Mouse (Mus musculus) forebrain, embryonic 13.5 days (tissue): Measurements from ENCODE around the gene Grin3b. TPM values are rescaled to one million over a fixed set of nuclear protein-coding genes. Genes with fewer than 3 reads are reported as not detected.

ENCODE experiments used
- ATAC-seq: fragments of 200-750 bp; cut with Nextera tagmentation; 2 replicates; pipeline ENCODE4 v1.8.0; 2017
- H3K27ac ChIP-seq: fragments of 300-500 bp; sonication (generic); 2 replicates; pipeline ENCODE4 v1.5.1; 2015; ENCODE audit warnings: inconsistent platforms, mild to moderate bottlenecking, moderate library complexity
- H3K27me3 ChIP-seq: fragments of 300-500 bp; sonication (generic); 2 replicates; pipeline ENCODE4 v1.6.1; 2015; ENCODE audit warnings: mild to moderate bottlenecking, inconsistent platforms
- H3K36me3 ChIP-seq: fragments of 300-500 bp; sonication (generic); 2 replicates; pipeline ENCODE4 v1.6.1; 2015; ENCODE audit warnings: mild to moderate bottlenecking, inconsistent platforms; ENCODE audit not compliant: poor library complexity, severe bottlenecking
- H3K4me1 ChIP-seq: fragments of 300-500 bp; sonication (generic); 2 replicates; pipeline ENCODE4 v1.6.1; 2015; ENCODE audit warnings: inconsistent platforms
- H3K4me2 ChIP-seq: fragments of 300-500 bp; sonication (generic); 2 replicates; pipeline ENCODE4 v1.6.1; 2015; ENCODE audit warnings: inconsistent platforms, mild to moderate bottlenecking, moderate library complexity
- H3K4me3 ChIP-seq: fragments of 300-500 bp; sonication (generic); 2 replicates; pipeline ENCODE4 v1.5.1; 2015; ENCODE audit warnings: mild to moderate bottlenecking, inconsistent platforms
- H3K9ac ChIP-seq: fragments of 300-500 bp; sonication (generic); 2 replicates; pipeline ENCODE4 v1.6.1; 2015; ENCODE audit warnings: mild to moderate bottlenecking, inconsistent platforms
- H3K9me3 ChIP-seq: fragments of 300-500 bp; sonication (generic); replicated peaks from 2 replicates; pipeline ENCODE4 v1.6.1; 2016; ENCODE audit warnings: inconsistent platforms
- WGBS: fragments of 180-500 bp; shearing (Covaris S2); methylation state at CpG from one replicate; pipeline ENCODE4 v1.1.7; 2015; 5-methylcytosine and 5-hydroxymethylcytosine counted together
- polyA plus RNA-seq: library from polyadenylated mRNA; unstranded; fragments of >200 nt; fragmentation: Nextera tagmentation; extraction: Ambion mirVana; gene quantifications from 2 replicates; pipeline ENCODE4 v1.2.1, GENCODE M21; 2015

Grin3b gene
- polyA plus RNA-seq = 0.38 and 0.57 TPM in 2 replicates

- 8% methylated on average over 47 of the region's 47 CpGs for WGBS
- Histone ChIP-seq H3K27me3 (peaks cover 47% of the 10 kb centered on the region), H3K9me3 (no peaks in the 10 kb centered on the region), H3K36me3 (peaks cover 55% of the 10 kb centered on the region), H3K4me3 (peak within 1 kb of the TSS; percentile 30), H3K4me2 (peak within 1 kb of the TSS; percentile 58), H3K4me1 (peaks cover 7% of the 10 kb centered on the region), H3K9ac (peak within 1 kb of the TSS; percentile 58), H3K27ac (no peak within 1 kb of the TSS)
- ATAC-seq = no peak
Measured at GRCm38 (mm10) chr10:79970415-79971182, at the start of gene Grin3b. Gene Grin3b (plus strand): TSS chr10:79970715.

GRCm38 (mm10) chr10:79920958-79921535 lies 49.5 kb upstream of the Grin3b start, which contains the start of gene R3hdm4:
Gene R3hdm4 (minus strand): TSS chr10:79921208.
- peak within 1 kb of the TSS; percentile 26 for H3K4me3 ChIP-seq
- H3K9me3 ChIP-seq = no peaks in the 10 kb centered on the region
- peaks cover 72% of the 10 kb centered on the region for H3K27me3 ChIP-seq
- 3% methylated on average over 29 of the region's 41 CpGs for WGBS
- H3K36me3 ChIP-seq = no peaks in the 10 kb centered on the region
- no peak for ATAC-seq
- H3K27ac ChIP-seq = no peak within 1 kb of the TSS
- peak within 1 kb of the TSS; percentile 38; the same call in 1 of the 2 replicates for H3K9ac ChIP-seq
- H3K4me2 ChIP-seq = peak within 1 kb of the TSS; percentile 44
- H3K4me1 ChIP-seq = peaks cover 36% of the 10 kb centered on the region

GRCm38 (mm10) chr10:79921572-79921971 lies 48.9 kb upstream of the Grin3b start:
- Histone ChIP-seq H3K27me3 (peaks cover 72% of the 10 kb centered on the region), H3K4me2 (peak overlapping the region; percentile 44), H3K4me3 (peak overlapping the region; percentile 26), H3K27ac (no peak overlapping the region), H3K9ac (peak overlapping the region; percentile 38; the same call in 1 of the 2 replicates), H3K4me1 (peaks cover 39% of the 10 kb centered on the region), H3K9me3 (no peaks in the 10 kb centered on the region), H3K36me3 (no peaks in the 10 kb centered on the region)
- no peak for ATAC-seq
- 1% methylated on average over 34 of the region's 34 CpGs for WGBS

- WGBS = 13% methylated on average over 29 of the region's 29 CpGs
- H3K27ac ChIP-seq = no peak overlapping the region
- no peaks in the 10 kb centered on the region for H3K36me3 ChIP-seq
- ATAC-seq = peak; percentile 3; the same call in 1 of the 2 replicates
- no peak overlapping the region for H3K9ac ChIP-seq
- peak overlapping the region; percentile 93 for H3K4me2 ChIP-seq
- no peak overlapping the region for H3K4me3 ChIP-seq
- peaks cover 41% of the 10 kb centered on the region for H3K27me3 ChIP-seq
- H3K9me3 ChIP-seq = no peaks in the 10 kb centered on the region
- H3K4me1 ChIP-seq = peaks cover 44% of the 10 kb centered on the region
Measured at GRCm38 (mm10) chr10:79924998-79925784, 45.3 kb upstream of the Grin3b start.

- H3K9ac ChIP-seq = peak overlapping the region; percentile 88
- ATAC-seq = no peak
- H3K4me2 ChIP-seq = peak overlapping the region; percentile 93
- H3K27ac ChIP-seq = 0 out of 2 replicates have a peak overlapping the region, but pooled peaks have one; percentile 89
- peaks cover 34% of the 10 kb centered on the region for H3K27me3 ChIP-seq
- peak overlapping the region; percentile 98 for H3K4me3 ChIP-seq
- peaks cover 41% of the 10 kb centered on the region for H3K4me1 ChIP-seq
- no peaks in the 10 kb centered on the region for H3K9me3 ChIP-seq
- WGBS = 9% methylated on average over 14 of the region's 15 CpGs
- H3K36me3 ChIP-seq = peaks cover 5% of the 10 kb centered on the region; the same call in 1 of the 2 replicates
Measured at GRCm38 (mm10) chr10:79925785-79926490, 44.6 kb upstream of the Grin3b start.

- H3K4me1 ChIP-seq = peaks cover 34% of the 10 kb centered on the region
- H3K4me2 ChIP-seq = peak within 1 kb of the TSS; percentile 93
- peak within 1 kb of the TSS; percentile 89 for H3K27ac ChIP-seq
- H3K9me3 ChIP-seq = no peaks in the 10 kb centered on the region
- peaks cover 26% of the 10 kb centered on the region for H3K27me3 ChIP-seq
- H3K36me3 ChIP-seq = peaks cover 13% of the 10 kb centered on the region
- under 1% methylated on average over 63 of the region's 63 CpGs for WGBS
- peak; percentile 85 for ATAC-seq
- peak within 1 kb of the TSS; percentile 88 for H3K9ac ChIP-seq
- peak within 1 kb of the TSS; percentile 98 for H3K4me3 ChIP-seq
Measured at GRCm38 (mm10) chr10:79926491-79927323, 43.8 kb upstream of the Grin3b start, which contains the start of gene Arid3a. Gene Arid3a (plus strand): TSS chr10:79927043.

- Histone ChIP-seq H3K4me1 (peaks cover 34% of the 10 kb centered on the region), H3K4me3 (peak overlapping the region; percentile 98), H3K27me3 (peaks cover 18% of the 10 kb centered on the region), H3K27ac (peak overlapping the region; percentile 89), H3K9me3 (no peaks in the 10 kb centered on the region), H3K9ac (peak overlapping the region; percentile 88), H3K4me2 (peak overlapping the region; percentile 93), H3K36me3 (peaks cover 21% of the 10 kb centered on the region)
- ATAC-seq = peak; percentile 39
- under 1% methylated on average over 54 of the region's 54 CpGs for WGBS
Measured at GRCm38 (mm10) chr10:79927324-79928029, 43.0 kb upstream of the Grin3b start.

- H3K9me3 ChIP-seq = no peaks in the 10 kb centered on the region
- H3K27me3 ChIP-seq = peaks cover 11% of the 10 kb centered on the region
- peaks cover 39% of the 10 kb centered on the region for H3K4me1 ChIP-seq
- peak overlapping the region; percentile 98 for H3K4me3 ChIP-seq
- peak overlapping the region; percentile 89 for H3K27ac ChIP-seq
- WGBS = 2% methylated on average over 29 of the region's 29 CpGs
- peak overlapping the region; percentile 88 for H3K9ac ChIP-seq
- peak overlapping the region; percentile 93 for H3K4me2 ChIP-seq
- H3K36me3 ChIP-seq = peaks cover 26% of the 10 kb centered on the region
- no peak for ATAC-seq
Measured at GRCm38 (mm10) chr10:79928030-79928694, 42.4 kb upstream of the Grin3b start.

- H3K36me3 ChIP-seq = peaks cover 26% of the 10 kb centered on the region
- ATAC-seq = no peak
- H3K9me3 ChIP-seq = no peaks in the 10 kb centered on the region
- peak overlapping the region; percentile 57 for H3K27ac ChIP-seq
- H3K27me3 ChIP-seq = peaks cover 2% of the 10 kb centered on the region
- H3K4me1 ChIP-seq = peaks cover 42% of the 10 kb centered on the region
- 39% methylated on average over 9 of the region's 9 CpGs for WGBS
- H3K4me2 ChIP-seq = peak overlapping the region; percentile 93
- H3K9ac ChIP-seq = peak overlapping the region; percentile 60
- peak overlapping the region; percentile 98 for H3K4me3 ChIP-seq
Measured at GRCm38 (mm10) chr10:79928907-79929701, 41.4 kb upstream of the Grin3b start.
